Mouse (Mus musculus) midbrain, postnatal 0 days (tissue): ENCODE data around the gene Zdhhc25. TPM values are rescaled to one million over a fixed set of nuclear protein-coding genes. Genes with fewer than 3 reads are reported as not detected.

Experiments
- ATAC-seq: fragments of 200-750 bp; cut with Nextera tagmentation; 2 replicates; pipeline ENCODE4 v1.8.0; 2017; ENCODE audit warnings: moderate number of reproducible peaks, mild to moderate bottlenecking, moderate TSS enrichment, moderate library complexity; ENCODE audit not compliant: low FRiP score
- DNase-seq: peaks from one replicate; pipeline ENCODE4 v3.0.0-alpha.2; 2015; ENCODE audit warnings: low spot score
- H3K27ac ChIP-seq: fragments of 300-500 bp; sonication (generic); 2 replicates; pipeline ENCODE4 v1.5.1; 2014; ENCODE audit warnings: low read depth, mild to moderate bottlenecking, low read length, mixed read lengths
- H3K27me3 ChIP-seq: fragments of 300-500 bp; sonication (generic); 2 replicates; pipeline ENCODE4 v1.6.1; 2014; ENCODE audit warnings: low read length, control low read depth, mixed read lengths; ENCODE audit not compliant: insufficient read depth
- H3K36me3 ChIP-seq: fragments of 300-500 bp; sonication (generic); 2 replicates; pipeline ENCODE4 v1.6.1; 2014; ENCODE audit warnings: low read length, control low read depth, mixed read lengths; ENCODE audit not compliant: insufficient read depth
- H3K4me1 ChIP-seq: fragments of 300-500 bp; sonication (generic); 2 replicates; pipeline ENCODE4 v1.6.1; 2014; ENCODE audit warnings: mild to moderate bottlenecking, control low read depth, antibody characterized with exemption, low read length, mixed read lengths; ENCODE audit not compliant: insufficient read depth
- H3K4me2 ChIP-seq: fragments of 300-500 bp; sonication (generic); 2 replicates; pipeline ENCODE4 v1.6.1; 2014; ENCODE audit warnings: low read depth, mild to moderate bottlenecking, low read length, mixed read lengths; ENCODE audit not compliant: poor library complexity, severe bottlenecking
- H3K4me3 ChIP-seq: fragments of 300-500 bp; sonication (generic); 2 replicates; pipeline ENCODE4 v1.5.1; 2014; ENCODE audit warnings: low read depth, mild to moderate bottlenecking, low read length, moderate library complexity
- H3K9ac ChIP-seq: fragments of 300-500 bp; sonication (generic); replicated peaks from 2 replicates; pipeline ENCODE4 v1.6.1; 2014; ENCODE audit warnings: mild to moderate bottlenecking, low read length, moderate library complexity, mixed read lengths; ENCODE audit not compliant: poor library complexity, severe bottlenecking
- H3K9me3 ChIP-seq: fragments of 300-500 bp; sonication (generic); 2 replicates; pipeline ENCODE4 v1.6.1; 2016; ENCODE audit warnings: low read length, control low read depth
- CTCF ChIP-seq: IDR thresholded peaks from 2 replicates; pipeline ENCODE4 v1.5.1; 2016; ENCODE audit warnings: antibody characterized with exemption, mild to moderate bottlenecking
- WGBS: fragments of 180-500 bp; shearing (Covaris S2); extraction: QIAGEN DNeasy Blood & Tissue Kit; methylation state at CpG from one replicate; pipeline ENCODE4 v1.1.7; 2014; 5-methylcytosine and 5-hydroxymethylcytosine counted together
- polyA plus RNA-seq: library from polyadenylated mRNA; unstranded; fragments of >200 nt; fragmentation: Nextera tagmentation; extraction: Ambion mirVana; gene quantifications from 2 replicates; pipeline ENCODE4 v1.2.1, GENCODE M21; 2015
- total RNA-seq: library from RNA; depleted of rRNA; stranded (reverse); fragments of >200 nt; gene quantifications from 2 replicates; pipeline ENCODE4 v1.2.3, GENCODE M21; 2014

Gene Zdhhc25
- total and polyA plus RNA-seq, 2 experiments from 2014 or later = not detected

DNA sequence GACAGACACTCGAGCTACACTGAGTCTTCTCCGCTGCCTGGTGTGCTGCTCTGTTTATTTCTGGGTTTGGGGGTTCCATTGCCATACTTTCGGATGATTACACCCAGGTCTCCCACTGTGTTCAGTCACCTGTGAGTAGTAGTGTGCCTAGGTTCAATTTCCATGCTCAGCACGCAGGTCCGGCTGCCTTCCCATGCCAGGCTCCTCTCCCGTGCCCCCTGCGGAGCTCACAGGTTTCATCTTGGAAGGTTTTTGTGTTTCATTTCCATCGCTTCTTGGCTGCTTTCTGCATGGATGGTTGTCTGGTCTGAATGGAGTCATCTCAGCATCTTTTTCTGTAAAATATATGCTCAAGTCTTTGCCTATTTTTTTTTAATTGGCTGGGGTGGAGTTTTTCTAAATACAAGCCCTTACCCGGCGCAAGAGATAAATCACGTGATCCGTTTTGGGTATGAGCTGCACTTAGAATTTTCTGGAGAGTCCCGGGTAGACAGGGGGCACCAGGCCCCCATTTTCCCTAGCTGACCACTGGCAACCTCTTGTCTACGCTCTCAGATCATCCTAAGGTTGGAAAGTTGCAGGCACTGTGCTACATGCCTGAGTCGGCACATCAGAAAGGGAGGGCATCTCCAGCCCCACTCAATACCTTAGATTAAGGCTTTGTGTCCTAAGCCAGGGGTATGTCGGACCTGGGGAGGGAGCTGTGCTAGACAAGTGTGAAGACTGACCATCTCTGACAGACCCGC, 4.7 kb downstream of the Zdhhc25 start:
- WGBS = 81% methylated on average over 17 of the region's 17 CpGs
- Histone ChIP-seq H3K4me2 (no peak overlapping the region), H3K36me3 (no peaks in the 10 kb centered on the region), H3K4me3 (no peak overlapping the region), H3K4me1 (no peaks in the 10 kb centered on the region), H3K27me3 (no peaks in the 10 kb centered on the region), H3K9me3 (no peaks in the 10 kb centered on the region), H3K9ac (no peak overlapping the region), H3K27ac (no peak overlapping the region)
- DNase-seq (no peak), ATAC-seq (no peak)
- no peak for TF ChIP-seq CTCF

DNA sequence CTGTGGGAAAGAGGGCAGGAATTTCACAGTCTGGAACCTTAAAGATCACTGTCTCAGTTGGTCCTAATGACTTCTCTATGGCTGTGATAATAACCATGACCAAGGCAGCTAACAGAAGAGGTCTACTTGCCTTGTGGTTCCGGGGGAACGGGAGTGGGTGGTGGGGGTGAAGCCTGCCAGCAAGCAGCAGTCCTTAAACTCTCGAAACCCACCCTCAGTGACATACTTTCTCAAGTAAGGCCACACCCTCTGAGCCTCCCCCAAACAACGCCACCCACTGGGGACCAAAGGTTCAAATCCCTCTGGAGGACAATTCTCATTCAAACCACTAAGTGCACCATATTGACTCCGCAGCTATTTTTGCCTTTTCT, 5.3 kb downstream of the Zdhhc25 start:
- Histone ChIP-seq H3K9me3 (no peaks in the 10 kb centered on the region), H3K4me1 (no peaks in the 10 kb centered on the region), H3K27me3 (no peaks in the 10 kb centered on the region), H3K4me2 (no peak overlapping the region), H3K36me3 (no peaks in the 10 kb centered on the region), H3K27ac (no peak overlapping the region), H3K4me3 (no peak overlapping the region), H3K9ac (no peak overlapping the region)
- TF ChIP-seq CTCF = no peak
- no peak for DNase-seq
- ATAC-seq = no peak
- 79% methylated on average over 5 of the region's 5 CpGs for WGBS

DNA sequence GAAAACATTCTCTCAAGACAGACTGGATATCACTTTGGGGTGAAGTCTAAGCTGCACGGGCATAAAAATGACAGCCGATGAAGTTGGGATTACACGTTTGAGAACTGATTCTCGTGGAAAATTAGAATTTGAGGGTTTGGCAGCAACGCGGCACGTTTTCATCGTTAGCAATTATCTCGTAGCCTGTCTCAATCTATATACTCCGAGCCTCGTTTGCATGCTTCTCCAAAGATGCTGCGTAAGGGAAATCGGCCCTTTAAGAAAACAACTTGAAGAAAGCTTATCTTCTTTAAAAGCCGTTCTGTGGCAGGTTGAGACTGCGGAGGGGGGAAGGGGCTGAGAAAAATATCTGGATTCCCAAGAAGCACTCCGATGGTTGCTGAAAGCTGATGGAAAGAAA, 17.0 kb downstream of the Zdhhc25 start:
- Histone ChIP-seq H3K9me3 (no peaks in the 10 kb centered on the region), H3K4me1 (no peaks in the 10 kb centered on the region), H3K4me2 (no peak overlapping the region), H3K4me3 (no peak overlapping the region), H3K9ac (no peak overlapping the region), H3K27ac (no peak overlapping the region), H3K27me3 (no peaks in the 10 kb centered on the region), H3K36me3 (no peaks in the 10 kb centered on the region)
- DNase-seq = no peak
- 68% methylated on average over 16 of the region's 16 CpGs for WGBS
- no peak for ATAC-seq
- no peak for TF ChIP-seq CTCF

DNA sequence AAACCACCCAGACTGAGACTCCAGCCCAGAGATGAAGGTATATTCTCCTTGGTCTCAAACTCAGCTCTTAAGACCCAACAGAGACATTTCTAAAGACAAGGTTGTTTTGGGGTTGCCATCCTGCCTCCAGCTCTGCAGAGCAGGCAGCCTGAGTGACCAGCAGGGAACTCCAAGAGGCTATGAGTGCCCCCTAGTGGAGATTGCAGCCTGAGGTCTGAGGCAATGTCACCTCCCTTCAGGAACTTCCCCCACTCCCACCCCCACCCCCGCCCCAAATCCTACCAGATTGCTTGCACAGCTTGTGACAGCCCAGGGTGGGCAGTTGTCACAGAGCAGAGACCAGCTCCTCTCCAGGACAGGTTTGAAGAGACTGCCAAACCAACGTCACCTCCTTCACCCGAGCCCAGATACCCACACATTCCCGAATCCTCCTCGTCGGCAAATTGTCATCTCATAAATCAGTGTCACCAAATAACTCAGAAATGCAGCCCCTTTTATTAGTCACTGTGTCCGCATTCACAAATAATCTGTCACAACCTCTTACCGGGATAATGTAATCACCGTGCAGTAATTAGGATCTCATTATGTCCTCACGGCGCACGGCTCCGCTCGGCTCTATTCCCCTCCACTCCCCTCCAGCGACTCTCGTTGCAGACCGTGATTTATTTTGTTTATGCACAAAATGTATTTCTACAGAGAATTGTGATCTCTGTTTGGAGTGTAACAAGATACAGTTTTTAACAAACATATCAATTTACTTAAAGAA, 18.1 kb downstream of the Zdhhc25 start:
- Histone ChIP-seq H3K27ac (no peak overlapping the region), H3K4me1 (no peaks in the 10 kb centered on the region), H3K9me3 (no peaks in the 10 kb centered on the region), H3K4me3 (no peak overlapping the region), H3K36me3 (no peaks in the 10 kb centered on the region), H3K9ac (no peak overlapping the region), H3K4me2 (no peak overlapping the region), H3K27me3 (no peaks in the 10 kb centered on the region)
- TF ChIP-seq CTCF = peak; percentile 57
- no peak for ATAC-seq
- 37% methylated on average over 17 of the region's 17 CpGs for WGBS
- peak; percentile 76 for DNase-seq

GRCm38 (mm10) chr15:88620017-88620416, 19.9 kb downstream of the Zdhhc25 start:
- Histone ChIP-seq H3K4me3 (no peak overlapping the region), H3K4me2 (no peak overlapping the region), H3K27ac (no peak overlapping the region), H3K27me3 (no peaks in the 10 kb centered on the region), H3K9me3 (no peaks in the 10 kb centered on the region), H3K4me1 (no peaks in the 10 kb centered on the region), H3K9ac (no peak overlapping the region), H3K36me3 (no peaks in the 10 kb centered on the region)
- TF ChIP-seq CTCF = no peak
- DNase-seq = no peak
- ATAC-seq = no peak
- WGBS = 84% methylated on average over 2 of the region's 2 CpGs

GRCm38 (mm10) chr15:88623891-88624290, 23.8 kb downstream of the Zdhhc25 start:
- Histone ChIP-seq H3K4me2 (no peak overlapping the region), H3K4me3 (no peak overlapping the region), H3K9me3 (no peaks in the 10 kb centered on the region), H3K27me3 (no peaks in the 10 kb centered on the region), H3K36me3 (no peaks in the 10 kb centered on the region), H3K9ac (no peak overlapping the region), H3K4me1 (no peaks in the 10 kb centered on the region), H3K27ac (no peak overlapping the region)
- DNase-seq = no peak
- no peak for TF ChIP-seq CTCF
- WGBS = 89% methylated on average over 2 of the region's 2 CpGs
- no peak for ATAC-seq
